Mouse (Mus musculus) embryonic facial prominence, embryonic 14.5 days (tissue): Measurements from ENCODE around the gene Pold2. TPM values are rescaled to one million over a fixed set of nuclear protein-coding genes. Genes with fewer than 3 reads are reported as not detected.
A peak's percentile ranks its signal among the peaks of the same experiment; 100 is the strongest.

Experiments used
- ATAC-seq: fragments of 200-750 bp; cut with Nextera tagmentation; 2 replicates; pipeline ENCODE4 v1.8.0; 2017; ENCODE audit warnings: low read depth, moderate number of reproducible peaks, moderate TSS enrichment
- DNase-seq: peaks from one replicate; pipeline ENCODE4 v3.0.0-alpha.2; 2015; ENCODE audit warnings: low spot score
- H3K27ac ChIP-seq: fragments of 300-500 bp; sonication (generic); replicated peaks from 2 replicates; pipeline ENCODE4 v1.5.1; 2014; ENCODE audit warnings: low read depth, mild to moderate bottlenecking, low read length, moderate library complexity
- H3K27me3 ChIP-seq: fragments of 300-500 bp; sonication (generic); replicated peaks from 2 replicates; pipeline ENCODE4 v1.6.1; 2014; ENCODE audit warnings: low read length; ENCODE audit not compliant: control insufficient read depth, insufficient read depth
- H3K36me3 ChIP-seq: fragments of 300-500 bp; sonication (generic); 2 replicates; pipeline ENCODE4 v1.6.1; 2014; ENCODE audit warnings: low read length, mixed read lengths; ENCODE audit not compliant: control insufficient read depth, insufficient read depth
- H3K4me1 ChIP-seq: fragments of 300-500 bp; sonication (generic); 2 replicates; pipeline ENCODE4 v1.6.1; 2014; ENCODE audit warnings: antibody characterized with exemption, low read length; ENCODE audit not compliant: control insufficient read depth, insufficient read depth
- H3K4me2 ChIP-seq: fragments of 300-500 bp; sonication (generic); 2 replicates; pipeline ENCODE4 v1.6.1; 2014; ENCODE audit warnings: low read depth, mild to moderate bottlenecking, low read length, moderate library complexity, mixed read lengths
- H3K4me3 ChIP-seq: fragments of 300-500 bp; sonication (generic); 2 replicates; pipeline ENCODE4 v1.5.1; 2014; ENCODE audit warnings: low read depth, mild to moderate bottlenecking, low read length
- H3K9ac ChIP-seq: fragments of 300-500 bp; sonication (generic); 2 replicates; pipeline ENCODE4 v1.6.1; 2014; ENCODE audit warnings: low read depth, mild to moderate bottlenecking, low read length, moderate library complexity, mixed read lengths
- H3K9me3 ChIP-seq: fragments of 300-500 bp; sonication (generic); 2 replicates; pipeline ENCODE4 v1.6.1; 2016; ENCODE audit warnings: low read length; ENCODE audit not compliant: control insufficient read depth
- WGBS: fragments of 180-500 bp; shearing (Covaris S2); extraction: QIAGEN DNeasy Blood & Tissue Kit; methylation state at CpG from one replicate; pipeline ENCODE4 v1.1.7; 2014; 5-methylcytosine and 5-hydroxymethylcytosine counted together
- polyA plus RNA-seq: library from polyadenylated mRNA; unstranded; fragments of >200 nt; fragmentation: Nextera tagmentation; extraction: Ambion mirVana; gene quantifications from 2 replicates; pipeline ENCODE4 v1.2.1, GENCODE M21; 2014

Pold2 gene
- polyA plus RNA-seq, 1 experiment from 2014 or later, result 83.2 TPM

- Histone ChIP-seq H3K27ac (no peak overlapping the region), H3K4me2 (no peak overlapping the region), H3K4me1 (peaks cover 31% of the 10 kb centered on the region), H3K36me3 (peaks cover 12% of the 10 kb centered on the region; the same call in 1 of the 2 replicates), H3K9ac (no peak overlapping the region), H3K4me3 (no peak overlapping the region), H3K9me3 (no peaks in the 10 kb centered on the region), H3K27me3 (peaks cover 15% of the 10 kb centered on the region; the same call in 1 of the 2 replicates)
- ATAC-seq (no peak), DNase-seq (peak; percentile 30)
- WGBS, result 60% methylated on average over 6 of the region's 6 CpGs
Observed at GRCm38 (mm10) chr11:5860639-5861038, 17.5 kb downstream of the Pold2 start.

- WGBS, result 82% methylated on average over 13 of the region's 13 CpGs
- Histone ChIP-seq H3K4me2 (no peak overlapping the region), H3K27me3 (peaks cover 15% of the 10 kb centered on the region; the same call in 1 of the 2 replicates), H3K36me3 (peaks cover 6% of the 10 kb centered on the region; the same call in 1 of the 2 replicates), H3K27ac (no peak overlapping the region), H3K4me1 (peaks cover 32% of the 10 kb centered on the region), H3K9me3 (no peaks in the 10 kb centered on the region), H3K9ac (no peak overlapping the region), H3K4me3 (no peak overlapping the region)
- ATAC-seq (no peak), DNase-seq (no peak)
Observed at GRCm38 (mm10) chr11:5859883-5860550, 18.1 kb downstream of the Pold2 start.

GRCm38 (mm10) chr11:5858723-5859122 lies 19.4 kb downstream of the Pold2 start:
- H3K9me3 ChIP-seq, result no peaks in the 10 kb centered on the region
- no peak overlapping the region for H3K9ac ChIP-seq
- no peak overlapping the region for H3K4me2 ChIP-seq
- H3K36me3 ChIP-seq, result no peaks in the 10 kb centered on the region
- no peak overlapping the region for H3K27ac ChIP-seq
- DNase-seq, result no peak
- 71% methylated on average over 1 of the region's 1 CpGs for WGBS
- peaks cover 32% of the 10 kb centered on the region for H3K4me1 ChIP-seq
- peaks cover 15% of the 10 kb centered on the region; the same call in 1 of the 2 replicates for H3K27me3 ChIP-seq
- no peak for ATAC-seq
- H3K4me3 ChIP-seq, result no peak overlapping the region

- WGBS, result 71% methylated on average over 8 of the region's 8 CpGs
- Histone ChIP-seq H3K9me3 (no peaks in the 10 kb centered on the region), H3K4me3 (no peak overlapping the region), H3K4me1 (peaks cover 20% of the 10 kb centered on the region), H3K36me3 (no peaks in the 10 kb centered on the region), H3K9ac (no peak overlapping the region), H3K4me2 (no peak overlapping the region), H3K27me3 (peaks cover 9% of the 10 kb centered on the region; the same call in 1 of the 2 replicates), H3K27ac (peak overlapping the region; percentile 77)
- ATAC-seq (no peak), DNase-seq (no peak)
Observed at GRCm38 (mm10) chr11:5856479-5857130, 21.5 kb downstream of the Pold2 start.

- no peak overlapping the region for H3K4me2 ChIP-seq
- ATAC-seq, result peak; percentile 78
- peaks cover 13% of the 10 kb centered on the region for H3K4me1 ChIP-seq
- H3K27me3 ChIP-seq, result 0 out of 2 replicates have a peak, but pooled peaks cover 2% of the 10 kb centered on the region
- H3K9ac ChIP-seq, result peak overlapping the region; percentile 40; the same call in 1 of the 2 replicates
- no peaks in the 10 kb centered on the region for H3K36me3 ChIP-seq
- no peaks in the 10 kb centered on the region for H3K9me3 ChIP-seq
- H3K27ac ChIP-seq, result peak overlapping the region; percentile 77
- WGBS, result 23% methylated on average over 7 of the region's 7 CpGs
- no peak overlapping the region for H3K4me3 ChIP-seq
- DNase-seq, result peak; percentile 84
Observed at GRCm38 (mm10) chr11:5855902-5856301, 22.2 kb downstream of the Pold2 start.

GRCm38 (mm10) chr11:5855481-5855880 lies 22.6 kb downstream of the Pold2 start:
- Histone ChIP-seq H3K4me2 (no peak overlapping the region), H3K9ac (peak overlapping the region; percentile 40; the same call in 1 of the 2 replicates), H3K4me1 (peaks cover 13% of the 10 kb centered on the region), H3K27me3 (no peaks in the 10 kb centered on the region), H3K27ac (peak overlapping the region; percentile 77), H3K36me3 (no peaks in the 10 kb centered on the region), H3K9me3 (no peaks in the 10 kb centered on the region), H3K4me3 (no peak overlapping the region)
- ATAC-seq (no peak), DNase-seq (no peak)

GRCm38 (mm10) chr11:5852314-5852713 lies 25.8 kb downstream of the Pold2 start:
- Histone ChIP-seq H3K9me3 (no peaks in the 10 kb centered on the region), H3K27me3 (no peaks in the 10 kb centered on the region), H3K4me2 (no peak overlapping the region), H3K4me1 (peaks cover 16% of the 10 kb centered on the region), H3K36me3 (no peaks in the 10 kb centered on the region), H3K27ac (no peak overlapping the region), H3K9ac (no peak overlapping the region), H3K4me3 (no peak overlapping the region)
- DNase-seq, result no peak
- ATAC-seq, result no peak
- WGBS, result 18% methylated on average over 1 of the region's 1 CpGs

- no peaks in the 10 kb centered on the region for H3K27me3 ChIP-seq
- H3K36me3 ChIP-seq, result no peaks in the 10 kb centered on the region
- no peaks in the 10 kb centered on the region for H3K9me3 ChIP-seq
- H3K4me2 ChIP-seq, result no peak overlapping the region
- H3K9ac ChIP-seq, result no peak overlapping the region
- DNase-seq (no peak), ATAC-seq (no peak)
- 52% methylated on average over 4 of the region's 4 CpGs for WGBS
- H3K27ac ChIP-seq, result no peak overlapping the region; the same call in 1 of the 2 replicates
- peaks cover 9% of the 10 kb centered on the region for H3K4me1 ChIP-seq
- H3K4me3 ChIP-seq, result no peak overlapping the region
Observed at GRCm38 (mm10) chr11:5851021-5851736, 26.9 kb downstream of the Pold2 start.
